Mouse (Mus musculus) neural tube, embryonic 10.5 days (tissue): ENCODE results near the gene Dtnbp1.
A peak's percentile ranks its signal among the peaks of the same experiment; 100 is the strongest.

Experiments used
- DNase-seq: peaks from one replicate; pipeline ENCODE4 v3.0.0-alpha.2; 2017; ENCODE audit warnings: low spot score; ENCODE audit errors: extremely low spot score

Dtnbp1 gene

DNA sequence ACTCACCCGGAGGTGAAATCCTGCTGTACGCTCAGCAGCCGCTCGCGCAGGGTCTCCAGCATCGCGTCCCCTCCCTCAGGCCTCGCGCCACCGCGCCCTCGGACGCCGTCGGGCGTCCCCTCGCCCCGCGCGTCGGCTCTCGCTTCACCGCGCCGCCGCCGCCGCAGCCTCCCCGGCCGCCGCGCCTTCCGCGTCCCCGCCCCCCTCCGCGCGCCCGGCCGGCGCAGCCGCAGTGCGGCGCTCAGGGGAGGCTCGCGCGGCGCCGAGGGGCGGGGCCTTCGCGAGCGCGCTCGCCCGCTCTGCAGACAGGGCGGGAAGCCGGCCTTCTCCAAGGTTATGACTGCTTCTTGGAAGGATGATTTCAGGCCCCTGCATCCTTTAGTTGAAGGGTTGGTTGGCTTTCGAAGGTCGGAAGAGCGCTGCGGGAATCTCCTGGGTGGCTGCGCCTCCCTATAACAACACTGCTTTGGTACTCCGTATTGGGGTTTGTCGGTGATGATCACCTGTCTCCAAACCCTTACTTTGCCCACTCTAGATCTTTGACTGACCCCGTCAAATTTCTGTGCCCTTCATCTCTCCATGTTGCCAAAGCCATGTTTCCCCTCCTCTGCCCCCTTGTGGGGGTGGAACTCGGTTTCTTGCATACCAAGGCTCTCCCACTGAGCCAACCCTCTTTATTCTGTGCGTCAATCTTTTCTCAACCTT lies at the start of gene Dtnbp1:
TSS of gene Dtnbp1 (minus strand) at position 237 of the 705 bp plus-strand sequence.
- DNase-seq, result peak; percentile 69

DNA sequence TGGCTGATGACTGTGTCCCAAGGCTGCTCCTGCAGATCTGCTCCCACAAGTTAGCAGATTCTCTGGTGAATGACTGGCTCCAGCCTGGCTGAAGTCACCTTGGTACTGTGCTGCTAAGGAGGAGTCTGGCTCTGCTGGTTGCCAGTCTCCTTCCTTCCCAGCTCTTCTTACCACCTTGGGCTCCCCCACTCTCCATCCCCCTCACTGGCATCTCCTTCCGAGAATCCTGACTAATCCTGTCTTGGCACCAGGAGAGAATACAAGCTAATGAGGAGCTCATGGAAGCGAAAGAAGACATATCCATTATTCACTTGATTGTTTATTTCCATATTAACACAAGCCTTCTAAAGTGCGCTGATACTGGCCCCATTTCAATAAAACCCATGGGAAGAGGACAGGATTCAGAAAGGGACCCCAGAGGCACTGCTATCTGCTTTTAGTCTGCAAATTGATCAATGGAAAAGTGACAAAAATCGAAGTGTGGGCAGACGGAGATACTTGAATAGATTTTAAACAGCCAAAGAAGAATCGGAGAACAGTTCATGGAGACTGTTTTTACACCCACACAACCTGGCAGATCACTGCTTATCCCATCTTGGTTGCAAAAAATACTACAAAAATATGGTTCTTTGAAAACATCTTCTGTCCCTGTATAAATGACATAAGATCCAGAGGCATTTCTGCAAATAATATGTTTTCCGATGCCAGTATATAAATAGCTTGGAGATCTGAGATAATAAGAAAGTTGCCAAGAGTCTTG lies 47.5 kb upstream of the Dtnbp1 start:
- no peak for DNase-seq

DNA sequence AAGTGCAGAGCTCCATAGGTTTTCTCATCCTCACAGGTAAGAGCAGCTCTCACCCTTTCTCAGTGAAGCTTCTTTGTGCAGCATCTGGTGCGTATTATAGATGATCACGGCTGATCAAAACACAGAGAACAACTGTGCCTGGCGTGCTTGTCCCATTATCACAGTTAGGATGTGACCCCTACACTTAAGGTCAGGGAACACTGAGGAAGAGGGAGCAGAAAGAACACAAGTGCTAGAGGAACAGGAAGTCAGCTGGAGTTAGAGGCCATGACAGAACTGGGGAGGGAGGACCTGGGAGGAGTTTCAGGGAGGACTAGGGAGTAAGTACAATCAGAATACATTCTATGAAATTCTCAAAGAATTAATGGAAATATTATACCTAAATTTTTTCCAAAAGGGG lies 41.5 kb upstream of the Dtnbp1 start:
- no peak for DNase-seq

DNA sequence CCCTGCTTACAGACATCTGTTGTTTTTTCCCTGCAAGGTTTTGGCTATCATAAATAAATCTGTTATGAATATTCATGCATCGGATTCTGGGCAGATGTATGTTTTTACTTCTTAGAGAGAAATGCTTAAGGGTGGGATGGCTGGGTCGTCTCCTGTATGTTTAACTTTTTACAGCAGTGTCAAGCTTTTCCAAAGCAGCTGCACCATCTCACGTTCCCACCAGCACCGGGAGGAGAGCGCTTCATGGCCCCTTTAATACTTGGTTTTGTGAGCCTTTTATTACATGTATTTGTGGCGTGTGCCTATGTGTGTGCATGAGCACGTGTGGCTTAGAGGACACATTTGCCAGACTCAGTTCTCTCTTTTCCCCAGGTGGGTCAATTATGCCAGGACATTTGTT lies 38.8 kb upstream of the Dtnbp1 start:
- no peak for DNase-seq

DNA sequence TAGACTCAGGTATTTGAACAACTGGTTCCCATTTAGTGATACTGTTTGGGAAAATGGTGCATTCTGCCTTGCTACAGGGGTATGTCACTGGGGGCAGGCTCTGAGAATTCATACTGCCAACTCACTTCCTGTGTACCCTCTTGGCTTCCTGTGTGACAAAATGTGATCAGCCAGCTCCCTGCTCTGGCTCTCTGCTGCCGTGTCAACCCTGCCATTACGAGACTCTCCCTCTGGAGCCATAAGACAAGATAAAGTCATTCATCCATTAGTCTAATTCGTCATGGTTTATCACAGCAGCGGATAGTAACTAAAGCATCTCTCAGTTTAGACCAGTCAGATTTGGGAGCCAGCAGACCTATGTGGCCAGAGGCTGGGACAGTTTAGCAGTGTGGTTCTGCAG lies 38.2 kb upstream of the Dtnbp1 start:
- no peak for DNase-seq

DNA sequence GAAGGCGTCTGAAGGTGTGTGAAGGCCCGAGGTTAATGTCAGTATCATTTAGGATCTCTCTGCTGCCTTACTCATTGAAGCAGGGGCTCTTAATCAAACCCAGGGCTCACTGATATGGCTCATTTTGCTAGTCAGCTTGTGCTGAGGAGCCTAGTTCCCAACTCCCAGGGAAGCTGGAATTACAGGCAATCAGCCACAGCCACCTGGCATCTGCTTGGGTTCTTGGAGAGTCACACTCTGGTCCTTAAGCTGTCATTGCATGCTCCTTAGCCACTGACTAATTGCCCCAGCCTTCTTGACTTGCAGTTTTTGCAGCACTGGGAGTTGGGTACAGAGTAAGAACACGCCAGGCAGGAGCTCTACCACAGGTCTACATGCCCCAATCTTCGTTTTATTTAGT lies 34.5 kb upstream of the Dtnbp1 start:
- DNase-seq, result no peak

DNA sequence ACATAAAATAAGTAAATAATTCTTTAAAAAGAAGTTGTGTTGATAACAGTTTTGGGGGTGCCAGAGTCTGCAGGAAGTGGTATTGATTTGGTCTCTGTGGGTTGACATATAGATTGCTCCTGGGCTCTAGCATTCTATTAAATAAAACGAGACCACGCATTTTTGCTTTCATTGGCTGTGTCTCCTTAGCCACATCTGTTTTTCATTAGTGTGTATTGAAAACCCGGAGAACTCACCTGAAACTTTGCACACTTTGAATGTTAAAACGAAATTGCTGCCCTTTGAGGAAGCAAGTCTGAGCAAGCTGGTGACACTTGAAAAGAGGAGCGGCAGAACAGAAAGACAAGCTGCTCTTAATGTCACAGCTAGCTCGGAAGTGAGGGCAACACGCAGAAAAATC lies 32.8 kb upstream of the Dtnbp1 start:
- no peak for DNase-seq

DNA sequence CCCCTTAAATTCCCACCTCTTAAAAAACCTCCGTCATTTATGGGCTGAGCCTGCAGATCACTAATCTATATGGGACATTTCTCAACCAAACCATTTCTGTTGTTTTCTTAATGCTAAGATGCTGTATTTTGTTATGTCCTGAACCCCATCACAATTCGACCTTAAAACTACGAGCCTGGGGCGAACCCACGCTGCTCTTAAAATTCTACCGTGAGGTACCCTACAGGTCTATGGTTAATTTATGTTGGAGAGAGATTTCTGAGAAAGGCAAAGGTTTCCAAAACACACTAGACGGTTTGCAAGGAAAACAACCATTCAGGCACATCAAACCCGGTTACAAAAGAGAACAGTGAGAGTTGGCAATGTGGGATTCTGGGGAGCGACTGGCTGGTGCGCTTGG lies 31.4 kb upstream of the Dtnbp1 start:
- DNase-seq, result no peak

DNA sequence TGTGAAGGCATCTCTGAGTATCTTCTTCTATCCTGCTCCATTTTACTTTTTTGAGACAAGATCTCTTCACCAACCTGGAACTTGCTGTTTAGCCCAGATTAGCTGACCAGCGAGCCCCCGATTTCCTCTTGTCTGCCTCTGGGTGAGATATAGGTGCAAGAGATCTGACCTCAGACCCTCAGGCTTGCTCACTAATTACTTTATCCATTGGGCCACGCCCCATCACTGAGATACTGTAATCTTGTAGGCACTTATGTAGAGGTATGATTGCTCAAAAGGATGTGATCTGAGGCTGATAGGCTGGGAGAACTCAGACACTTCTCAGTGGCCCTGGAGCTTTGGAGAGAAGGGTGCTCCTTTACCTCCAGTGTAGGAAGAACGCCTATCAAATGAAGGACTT lies 30.5 kb upstream of the Dtnbp1 start:
- DNase-seq, result no peak

DNA sequence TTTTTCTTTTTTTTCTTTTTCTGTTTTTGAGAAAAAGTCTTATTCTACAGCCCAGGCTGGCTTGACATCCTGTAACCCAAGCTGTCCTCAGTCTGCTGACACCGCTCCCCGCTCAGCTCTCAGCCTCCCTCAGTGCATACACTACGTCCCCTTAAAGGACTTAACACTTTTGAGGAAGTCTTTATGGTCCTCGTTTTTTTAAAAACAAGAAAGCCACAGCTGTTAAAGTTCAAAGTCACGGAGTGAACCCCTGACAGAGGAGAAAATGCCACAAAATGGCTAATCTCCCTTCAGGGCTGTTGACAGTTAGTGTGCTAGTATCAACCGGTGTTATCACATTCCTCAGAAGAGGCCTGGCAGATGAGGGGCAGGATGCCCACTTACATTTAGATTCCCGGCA lies 29.8 kb upstream of the Dtnbp1 start:
- DNase-seq, result no peak

DNA sequence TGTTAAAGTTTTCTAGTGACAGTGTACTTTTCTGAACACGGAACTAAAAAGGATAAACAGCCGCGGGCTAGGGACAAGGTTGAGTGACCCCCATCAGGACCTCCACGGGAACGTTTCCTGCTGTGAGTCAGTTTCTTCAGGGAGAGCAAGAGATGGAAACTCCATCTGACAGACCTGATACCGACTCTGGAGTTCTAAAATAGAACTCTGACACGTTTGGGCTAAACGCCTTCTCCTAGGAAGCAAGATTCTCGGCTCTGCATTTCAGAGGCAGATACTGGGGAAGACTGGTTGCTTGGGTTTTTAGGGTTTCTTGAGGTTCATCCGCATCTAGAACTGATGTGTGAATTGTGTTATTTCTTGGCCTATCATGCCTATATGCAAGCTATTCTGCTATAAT lies 29.4 kb upstream of the Dtnbp1 start:
- DNase-seq, result no peak

DNA sequence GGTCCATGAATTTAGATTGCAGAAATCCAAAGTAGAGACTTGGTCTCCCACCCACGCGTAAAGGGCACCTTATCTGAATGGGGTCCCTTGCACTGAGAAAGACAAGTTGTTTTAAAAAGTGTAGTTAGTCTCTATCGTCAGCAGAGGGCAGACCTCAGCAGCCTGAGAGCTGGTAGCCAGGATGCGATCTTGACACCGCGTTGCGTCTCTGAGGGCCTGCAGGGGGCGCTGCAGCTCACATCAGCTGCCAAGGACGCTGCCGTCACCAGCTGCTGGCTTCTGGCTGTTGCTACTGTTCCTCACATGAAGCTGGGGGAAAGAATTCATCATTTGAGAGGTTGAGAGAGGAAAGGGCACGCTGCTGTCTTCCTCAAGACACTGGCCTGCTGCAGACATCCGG lies 28.9 kb upstream of the Dtnbp1 start:
- DNase-seq, result peak; percentile 88

DNA sequence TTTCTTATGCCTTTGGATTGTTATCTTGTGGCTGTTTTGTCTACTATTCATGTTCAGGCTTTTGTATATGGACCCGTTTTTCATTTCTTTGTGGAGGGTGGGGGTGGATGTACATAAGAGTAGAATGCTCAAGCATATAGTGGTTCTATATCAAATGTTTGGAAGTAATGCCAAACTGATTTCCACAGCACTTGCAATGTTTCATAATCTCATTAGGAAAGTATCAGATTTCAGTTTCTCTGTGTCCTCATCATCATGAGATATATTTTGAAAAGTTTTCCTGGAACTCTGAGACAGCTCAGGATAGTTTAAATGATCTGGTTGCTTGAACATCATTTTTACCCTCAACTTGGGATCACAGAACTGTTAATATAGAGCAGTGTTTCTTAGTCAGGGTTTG lies 27.8 kb upstream of the Dtnbp1 start:
- DNase-seq, result no peak

DNA sequence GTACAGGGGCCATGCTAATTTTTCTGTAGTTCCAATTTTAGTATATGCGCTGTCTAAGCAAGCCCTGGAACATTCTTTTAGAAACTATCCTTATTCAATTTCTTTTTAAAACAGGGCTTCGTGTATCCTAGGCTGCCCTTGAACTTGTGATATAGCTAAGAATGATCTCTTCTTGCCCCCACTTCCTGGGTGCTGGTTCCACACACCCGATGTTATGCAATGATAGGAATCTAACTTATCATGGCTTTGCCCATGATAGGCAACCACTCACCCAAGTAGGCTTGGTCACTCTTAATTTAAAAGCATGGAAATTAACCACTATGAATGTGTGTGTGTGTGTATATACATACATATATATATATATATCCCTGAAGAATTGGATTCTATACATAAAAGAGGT lies 24.3 kb upstream of the Dtnbp1 start:
- no peak for DNase-seq

DNA sequence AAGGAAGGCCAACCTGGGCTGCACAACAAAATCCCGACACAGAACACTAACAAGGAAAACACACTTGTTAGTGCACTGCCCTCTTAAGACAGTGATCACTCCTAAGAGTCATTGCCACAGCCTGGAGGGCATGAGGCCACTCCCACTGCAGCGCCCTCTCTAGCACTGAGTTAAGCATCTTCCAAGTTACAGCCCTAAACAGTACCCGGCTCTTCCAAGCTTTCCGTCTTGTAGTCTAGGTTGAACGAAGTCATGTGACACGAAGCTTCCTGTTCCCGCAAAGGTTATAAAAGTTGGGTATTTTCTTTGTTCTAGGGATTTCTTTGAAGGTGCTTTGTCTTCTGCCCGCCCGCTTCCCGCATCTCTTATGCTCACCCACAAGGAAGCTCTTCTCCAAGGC lies 22.9 kb upstream of the Dtnbp1 start:
- DNase-seq, result no peak

DNA sequence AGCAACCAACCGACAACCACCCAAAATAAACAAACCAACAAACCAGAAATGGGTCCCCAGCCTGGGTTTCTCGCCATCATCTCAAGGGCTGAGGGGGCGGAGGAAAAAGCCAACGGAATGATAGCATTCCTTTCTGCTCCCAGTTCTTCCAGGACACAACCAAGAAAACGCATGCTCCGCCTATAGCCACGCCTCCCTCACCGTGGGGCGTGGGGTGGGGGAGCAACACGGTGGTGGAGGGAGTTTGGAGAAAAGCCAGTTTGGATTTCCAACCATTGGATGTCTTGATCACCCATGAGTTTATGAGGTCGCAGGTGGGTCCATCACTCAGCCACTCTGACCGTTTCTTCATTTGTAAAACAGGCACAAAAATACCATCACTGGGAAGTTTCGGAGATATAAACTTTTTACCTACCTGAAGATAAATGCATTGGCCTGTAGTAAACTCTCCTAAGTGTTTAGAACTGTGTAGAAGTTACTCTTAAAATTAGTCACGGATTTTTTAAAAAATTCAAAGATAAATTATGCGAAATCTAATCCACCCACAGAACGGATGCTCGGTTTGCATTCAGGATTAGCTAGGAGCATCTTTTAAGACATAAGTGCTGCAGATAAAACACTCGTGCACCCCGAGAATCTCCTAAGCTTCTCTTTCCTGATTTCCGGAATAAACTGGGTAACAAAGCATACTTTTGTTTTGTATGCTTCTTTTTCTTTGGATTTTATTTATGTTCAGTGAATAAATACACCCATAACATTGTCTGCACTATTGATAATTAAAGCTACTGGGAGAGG lies 21.6 kb upstream of the Dtnbp1 start:
- no peak for DNase-seq

DNA sequence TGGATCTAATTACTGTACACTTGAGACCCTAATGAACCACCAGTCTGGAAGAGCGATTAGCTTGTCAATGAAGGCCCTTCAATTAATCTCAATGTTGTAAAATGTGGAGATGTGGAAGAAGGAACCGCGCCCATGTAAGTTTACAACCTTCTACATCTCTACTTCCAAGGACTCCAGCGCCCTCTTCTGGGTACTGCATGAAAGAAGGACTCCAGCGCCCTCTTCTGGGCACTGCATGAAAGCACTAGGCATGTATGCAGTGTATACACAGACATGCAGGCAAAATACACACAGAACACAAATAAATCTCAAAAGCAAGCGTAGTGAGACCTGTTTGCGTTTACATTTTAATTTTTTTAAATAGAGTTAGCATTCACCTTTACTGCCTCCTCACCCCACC lies 6.2 kb upstream of the Dtnbp1 start:
- DNase-seq, result no peak

DNA sequence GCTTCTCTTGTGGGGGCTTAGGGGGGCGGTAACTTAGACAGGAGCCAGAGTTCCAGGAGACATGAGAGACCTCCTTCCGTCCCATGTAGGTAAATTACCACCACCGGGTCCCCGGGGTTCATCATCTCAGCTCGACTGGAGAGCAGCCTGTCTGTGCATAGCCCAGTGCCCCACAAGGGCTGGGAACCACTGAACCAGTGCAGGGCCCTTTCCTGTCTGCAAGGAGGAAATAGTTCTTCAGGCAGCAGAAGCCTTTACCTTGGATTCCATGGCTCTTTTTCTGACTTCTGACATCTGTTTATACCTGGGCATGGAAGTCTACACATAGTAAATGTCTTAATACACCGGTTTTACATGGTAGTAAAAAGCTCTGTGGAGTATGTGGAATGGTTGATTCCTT lies 5.8 kb upstream of the Dtnbp1 start:
- no peak for DNase-seq

DNA sequence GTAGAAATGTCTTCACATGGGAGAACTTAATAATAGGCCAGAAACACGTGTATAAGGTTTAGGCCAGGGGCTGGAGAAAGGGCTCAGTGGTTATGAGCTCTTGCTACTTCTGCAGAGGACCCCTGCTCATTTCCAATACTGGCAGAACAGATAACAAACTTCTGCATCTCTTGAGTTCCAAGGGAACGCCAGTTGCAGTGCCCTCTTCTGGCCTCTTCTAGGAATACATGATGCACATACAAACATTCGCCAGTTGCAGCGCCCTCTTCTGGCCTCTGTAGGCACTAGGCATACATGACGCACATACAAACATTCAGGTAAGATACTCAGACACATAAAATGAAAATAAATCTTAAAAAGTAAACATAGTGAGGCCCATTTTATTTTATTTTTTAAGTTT lies 4.5 kb upstream of the Dtnbp1 start:
- DNase-seq, result no peak

DNA sequence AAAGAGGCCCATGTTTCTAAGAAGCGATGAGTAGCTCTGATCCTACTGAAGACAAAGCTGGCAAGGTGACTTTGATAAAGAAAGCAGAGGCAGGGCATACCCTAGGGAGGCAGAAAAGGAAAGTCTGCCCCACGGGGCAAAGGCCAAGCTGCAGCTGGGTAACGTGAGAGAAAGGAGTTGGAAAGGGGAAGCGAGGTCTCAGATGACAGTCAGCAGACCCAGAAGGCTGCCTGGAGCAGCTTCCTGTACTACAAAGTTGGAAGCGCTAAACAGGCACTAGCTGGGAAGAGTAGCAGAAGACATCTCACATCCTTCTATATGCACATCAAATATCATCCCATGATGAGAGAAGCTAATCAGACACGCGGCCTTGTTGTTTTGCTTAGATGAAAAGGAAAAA lies 3.9 kb upstream of the Dtnbp1 start:
- peak; percentile 28 for DNase-seq

DNA sequence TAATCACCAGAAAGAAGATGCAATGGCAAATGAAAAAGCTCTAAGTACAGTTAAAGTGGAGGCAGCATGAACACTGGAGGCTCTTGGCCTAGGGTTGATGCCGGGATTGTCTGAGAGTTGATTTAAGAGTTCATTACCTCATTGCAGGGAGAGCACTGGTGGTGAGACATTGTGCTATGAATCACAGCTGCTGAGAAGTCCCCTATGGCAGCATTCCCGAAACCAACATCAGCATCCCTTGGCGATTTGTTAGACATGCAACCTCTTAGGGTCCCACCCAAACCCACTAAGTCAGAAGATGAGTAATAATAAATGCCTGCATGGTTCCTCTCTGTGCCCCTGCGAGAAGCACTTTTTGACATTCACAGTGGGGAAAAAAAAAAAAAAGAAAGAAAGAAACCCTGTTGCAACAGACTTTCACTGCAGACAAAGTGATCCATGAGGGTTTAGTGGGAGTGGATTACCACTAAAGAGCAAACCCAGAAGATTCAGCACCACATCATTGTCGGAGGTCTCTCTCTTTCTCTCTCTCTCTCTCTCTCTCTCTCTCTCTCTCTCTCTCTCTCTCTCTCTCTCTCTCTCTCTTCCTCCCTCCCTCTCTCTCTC lies 3.1 kb upstream of the Dtnbp1 start:
- DNase-seq, result no peak

DNA sequence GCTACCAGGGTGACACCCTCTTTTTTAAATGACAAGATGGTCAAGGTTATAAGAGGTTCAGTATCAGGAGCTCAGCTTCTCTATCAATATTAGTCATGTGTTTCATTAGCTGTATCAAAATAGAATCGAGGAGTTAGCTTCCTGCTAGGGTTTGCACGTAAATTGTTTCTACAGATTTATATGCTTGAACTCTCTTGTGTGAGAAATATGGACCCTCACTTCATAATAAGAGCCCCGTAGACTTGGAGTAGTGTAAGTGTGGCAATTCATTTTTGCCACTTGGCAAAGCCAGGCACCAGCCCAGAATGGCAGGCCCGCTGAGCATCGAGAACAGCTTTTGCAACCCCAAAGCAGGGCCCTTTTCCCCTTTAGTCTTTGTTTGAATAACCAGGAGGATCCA lies 1.1 kb upstream of the Dtnbp1 start:
- DNase-seq, result no peak
